Mouse (Mus musculus): Measurements from ENCODE around the gene Slc9b2.

- no peak for TF ChIP-seq POLR2A (IDR thresholded peaks at IDR 0.05; ENCODE audit: low read depth, low read length)
- TF ChIP-seq CTCF (IDR thresholded peaks at IDR 0.05; ENCODE audit: borderline replicate concordance, insufficient read depth, low read length) = no peak
These were observed 8.4 kb downstream of the Slc9b2 start for GRCm38 (mm10) chr3:135315720-135316425.

Measured in embryonic fibroblast, embryonic 13.5 days (primary cell).